Mouse (Mus musculus) G1E (cell line): ENCODE results near the gene Fat4.

ENCODE experiments used
- CTCF ChIP-seq: IDR thresholded peaks from 2 replicates; pipeline ENCODE4 v1.5.1; 2012; ENCODE audit warnings: low read depth, low read length, inconsistent platforms, mixed read lengths
- GATA2 ChIP-seq: IDR thresholded peaks from 2 replicates; pipeline ENCODE4 v1.6.1; 2012; ENCODE audit warnings: low read depth, low read length, inconsistent platforms, borderline replicate concordance
- TAL1 ChIP-seq: conservative IDR thresholded peaks from 2 replicates; pipeline ENCODE4 v1.6.1; 2012; ENCODE audit warnings: low read depth, low read length, inconsistent platforms, mixed read lengths

- TF ChIP-seq CTCF: no peak
- TF ChIP-seq GATA2: no peak
- no peak for TF ChIP-seq TAL1
These were observed 80.7 kb downstream of the Fat4 start for GRCm38 (mm10) chr3:38967480-38967879.
